8 mouse cellular contexts compared by ENCODE assay signal in genomic region chr7:81343831-81344230, GRCm38 (mm10). TPM values are rescaled to one million over a fixed set of nuclear protein-coding genes. Genes with fewer than 3 reads are reported as not detected.
DNase-seq lines count a peak whose midpoint lies in the region; ATAC-seq and TF ChIP-seq lines count a peak whose summit lies in the region.

No protein-coding gene starts in this region.

- peaks cover 50% of the 10 kb centered on the region for H3K79me2 ChIP-seq in myocyte (ENCODE audit: control insufficient read depth, insufficient read depth)

- peak overlapping the region; percentile 76 for H3ac ChIP-seq in myocyte (ENCODE audit: control insufficient read depth, insufficient read length)

- no peak for ATAC-seq in hindbrain, postnatal 0 days

- no peak for TF ChIP-seq CTCF in lung, adult 2 months (IDR thresholded peaks at IDR 0.05; ENCODE audit: insufficient read depth, low read length)
- TF ChIP-seq CTCF in cortical plate, adult 2 months (IDR thresholded peaks at IDR 0.05; ENCODE audit: extremely low read depth, insufficient read depth, low read length), result no peak
- no peak for TF ChIP-seq CTCF in hindbrain, postnatal 0 days (IDR thresholded peaks at IDR 0.05; ENCODE audit: low read depth)

- no peak for TF ChIP-seq POLR2A in lung, adult 2 months (IDR thresholded peaks at IDR 0.05; ENCODE audit: borderline replicate concordance, extremely low read depth, low read depth, low read length)
- TF ChIP-seq POLR2A in cortical plate, adult 2 months (IDR thresholded peaks at IDR 0.05; ENCODE audit: extremely low read depth, insufficient read depth, low read length), result no peak
- no peak for TF ChIP-seq POLR2A in myocyte (IDR thresholded peaks at IDR 0.05; ENCODE audit: insufficient read length, low read depth)

- peaks cover 12% of the 10 kb centered on the region; the same call in 1 of the 2 replicates for H3K36me3 ChIP-seq in hindbrain, postnatal 0 days (ENCODE audit: insufficient read depth, low read length)
- H3K36me3 ChIP-seq in myocyte (ENCODE audit: control insufficient read depth, insufficient read depth), result peaks cover 44% of the 10 kb centered on the region

- no peaks in the 10 kb centered on the region for H3K27me3 ChIP-seq in hindbrain, postnatal 0 days (ENCODE audit: insufficient read depth, low read length)
- peaks cover 4% of the 10 kb centered on the region for H3K27me3 ChIP-seq in myocyte (ENCODE audit: control insufficient read depth, insufficient read depth, insufficient read length)

- peak overlapping the region; percentile 18 for H3K4me3 ChIP-seq in lung, adult 2 months (replicated peaks; ENCODE audit: extremely low read depth, low read depth, low read length)
- peak overlapping the region; percentile 95 for H3K4me3 ChIP-seq in cortical plate, adult 2 months (ENCODE audit: insufficient read depth, low read length)
- H3K4me3 ChIP-seq in hindbrain, postnatal 0 days (ENCODE audit: low read length), result peak overlapping the region; percentile 67
- peak overlapping the region; percentile 84 for H3K4me3 ChIP-seq in myocyte

- WGBS in lung, adult 2 months, result 8% methylated on average over 10 of the region's 10 CpGs
- 13% methylated on average over 10 of the region's 10 CpGs for WGBS in hindbrain, postnatal 0 days

- H3K9ac ChIP-seq in hindbrain, postnatal 0 days (replicated peaks; ENCODE audit: low read length), result peak overlapping the region; percentile 95

- H3K4me2 ChIP-seq in hindbrain, postnatal 0 days (ENCODE audit: low read depth, low read length), result peak overlapping the region; percentile 75
- peak overlapping the region; percentile 100 for H3K4me2 ChIP-seq in myocyte (ENCODE audit: low read depth)

- no peaks in the 10 kb centered on the region for H3K9me3 ChIP-seq in hindbrain, postnatal 0 days (ENCODE audit: low read length)

- H3K4me1 ChIP-seq in lung, adult 2 months (ENCODE audit: control insufficient read depth, insufficient read depth, low read length), result peaks cover 10% of the 10 kb centered on the region
- H3K4me1 ChIP-seq in cortical plate, adult 2 months (ENCODE audit: control insufficient read depth, insufficient read depth, low read length), result peaks cover 2% of the 10 kb centered on the region; the same call in 1 of the 2 replicates
- peaks cover 12% of the 10 kb centered on the region for H3K4me1 ChIP-seq in hindbrain, postnatal 0 days (ENCODE audit: insufficient read depth, low read length)

- H3K27ac ChIP-seq in cortical plate, adult 2 months (ENCODE audit: insufficient read depth, low read length), result no peak overlapping the region
- H3K27ac ChIP-seq in hindbrain, postnatal 0 days, result peak overlapping the region; percentile 80; the same call in 1 of the 2 replicates

- DNase-seq in lung, adult 2 months, result no peak
- DNase-seq in lung, adult 18-20 months, result no peak
- no peak for DNase-seq in hindbrain, postnatal 0 days (ENCODE audit: low spot score)
- no peak for DNase-seq in gastrocnemius, adult 8-10 months (ENCODE audit: low spot score in 2 of 2)
- DNase-seq in kidney, adult 18-20 months, result no peak
- DNase-seq in layer of hippocampus, postnatal 36 days, result no peak

TF ChIP-seq in myocyte, 11 proteins besides CTCF, POLR2A, EP300 and RAD21:
- TF ChIP-seq E2F4 (IDR thresholded peaks at IDR 0.05; ENCODE audit: insufficient read depth) (no peak), POLR2AphosphoS2 (IDR thresholded peaks at IDR 0.05; ENCODE audit: insufficient read length, low read depth) (peak; percentile 32)

RNA-seq across cellular contexts. Expression of gene Rps17, which starts 1.2 kb away (rescaled TPM):
- 669 and 673 TPM in 2 replicates for polyA plus RNA-seq in lung, adult 2 months (2012; rRNA removed)
- polyA plus RNA-seq in cortical plate, adult 2 months (2012; rRNA removed), result 862 and 880 TPM in 2 replicates
- 433 and 475 TPM in 2 replicates for total RNA-seq in hindbrain, postnatal 0 days (2014; rRNA removed)
- 759 and 765 TPM in 2 replicates for polyA plus RNA-seq in hindbrain, postnatal 0 days (2015; fragmentation: Nextera tagmentation; extraction: Ambion mirVana)
- 2,418 TPM for polyA plus RNA-seq in myocyte (2012; fragmentation: generic; extraction: Trizol)
- 100 to 1,000 TPM; 756 to 885 (median 813) TPM for total RNA-seq in gastrocnemius, adult 8-10 months (2022)
- 100 to 1,000 TPM; 546 to 562 TPM for total RNA-seq in layer of hippocampus, postnatal 36 days (2021)

Comparison
In these comparisons a context has a peak if more than half of its experiments do, and no peak if none do; other contexts are left out.
1. H3K4me3 ChIP-seq: peak in every context shown above with its lines; median percentile 95 in cortical plate, adult 2 months; 84 in myocyte; 67 in hindbrain, postnatal 0 days; 18 in lung, adult 2 months.